Mouse (Mus musculus): ENCODE data around the gene Aoah.

DNA sequence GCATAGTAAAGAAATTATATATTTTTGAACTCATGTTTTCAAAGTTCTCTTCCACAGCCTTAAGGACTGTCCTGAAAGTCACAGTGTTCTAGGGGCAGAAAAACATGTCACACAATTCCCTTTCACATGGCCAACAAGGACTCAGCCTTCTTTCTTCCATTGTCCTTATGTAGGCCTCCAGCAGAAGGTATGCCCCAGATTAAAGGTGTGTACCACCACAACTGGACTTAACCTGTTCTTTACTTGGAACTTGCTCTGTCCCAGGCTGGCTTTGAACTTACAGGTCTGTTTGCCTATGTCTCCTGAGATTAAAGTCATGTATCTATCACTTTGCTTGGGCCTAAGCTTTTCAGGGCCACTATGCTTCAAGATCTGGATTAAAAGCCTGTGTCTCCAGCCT lies 192.0 kb downstream of the Aoah start:
- no peak for TF ChIP-seq EP300 (IDR thresholded peaks at IDR 0.05)
- no peak for TF ChIP-seq CTCF (IDR thresholded peaks at IDR 0.05)

Data from lung, postnatal 0 days (tissue).